Mouse (Mus musculus): ENCODE measurements around the gene Sp2.

- TF ChIP-seq CTCF (IDR thresholded peaks at IDR 0.05) (0 out of 2 replicates have a peak, but pooled peaks have one; percentile 12), EP300 (IDR thresholded peaks at IDR 0.05; ENCODE audit: insufficient read depth, low read depth, low read length) (peak; percentile 63; the same call in 1 of the 2 replicates), POLR2A (IDR thresholded peaks at IDR 0.05; ENCODE audit: insufficient read depth, low read depth, low read length) (peak; percentile 49; the same call in 1 of the 2 replicates)
Measured at GRCm38 (mm10) chr11:96969746-96970145, 13.0 kb downstream of the Sp2 start.
